ENCODE assay signal across 8 mouse cellular contexts in genomic region chr6:83867598-83868585, GRCm38 (mm10). TPM values are rescaled to one million over a fixed set of nuclear protein-coding genes. Genes with fewer than 3 reads are reported as not detected.
DNase-seq lines count a peak whose midpoint lies in the region; ATAC-seq and TF ChIP-seq lines count a peak whose summit lies in the region.

No protein-coding gene starts in this region.

- 4% methylated on average over 19 of the region's 19 CpGs for WGBS in forebrain, embryonic 11.5 days
- 2% methylated on average over 19 of the region's 19 CpGs for WGBS in heart, embryonic 15.5 days
- WGBS in liver, postnatal 0 days (ENCODE audit: insufficient replicate concordance): 1% methylated on average over 19 of the region's 19 CpGs
- 3% methylated on average over 19 of the region's 19 CpGs for WGBS in neural tube, embryonic 14.5 days

- H3K9ac ChIP-seq in forebrain, embryonic 11.5 days (ENCODE audit: low read length): peak overlapping the region; percentile 54
- peak overlapping the region; percentile 75 for H3K9ac ChIP-seq in heart, embryonic 15.5 days
- peak overlapping the region; percentile 52 for H3K9ac ChIP-seq in liver, postnatal 0 days (replicated peaks)
- H3K9ac ChIP-seq in neural tube, embryonic 14.5 days (replicated peaks; ENCODE audit: low read depth, low read length): peak overlapping the region; percentile 56

- ATAC-seq in forebrain, embryonic 11.5 days (replicated peaks; ENCODE audit: low FRiP score): peak; percentile 59
- ATAC-seq in heart, embryonic 15.5 days (replicated peaks; ENCODE audit: insufficient number of reproducible peaks, insufficient read depth, low FRiP score, low read depth): peak; percentile 78
- peak; percentile 46; the same call in 1 of the 2 replicates for ATAC-seq in liver, postnatal 0 days
- ATAC-seq in neural tube, embryonic 14.5 days (ENCODE audit: low read depth): peak; percentile 47

- TF ChIP-seq EP300 in liver, postnatal 0 days (IDR thresholded peaks at IDR 0.05; ENCODE audit: low read depth): no peak

- H3K4me3 ChIP-seq in brown adipose tissue, adult 24 weeks (ENCODE audit: insufficient read depth, low read depth, low read length): peak overlapping the region; percentile 67
- H3K4me3 ChIP-seq in forebrain, embryonic 11.5 days (ENCODE audit: low read depth, low read length): peak overlapping the region; percentile 57
- peak overlapping the region; percentile 86 for H3K4me3 ChIP-seq in heart, embryonic 15.5 days
- peak overlapping the region; percentile 60 for H3K4me3 ChIP-seq in liver, postnatal 0 days (ENCODE audit: low read depth, low read length)
- peak overlapping the region; percentile 64 for H3K4me3 ChIP-seq in neural tube, embryonic 14.5 days (ENCODE audit: low read depth, low read length)

- no peak for TF ChIP-seq CTCF in liver, postnatal 0 days (IDR thresholded peaks at IDR 0.05; ENCODE audit: low read depth)

- H3K27me3 ChIP-seq in forebrain, embryonic 11.5 days (ENCODE audit: control insufficient read depth, insufficient read depth, low read length): peaks cover 2% of the 10 kb centered on the region
- H3K27me3 ChIP-seq in heart, embryonic 15.5 days: no peaks in the 10 kb centered on the region
- no peaks in the 10 kb centered on the region for H3K27me3 ChIP-seq in liver, postnatal 0 days (ENCODE audit: insufficient read depth, low read length)
- no peaks in the 10 kb centered on the region for H3K27me3 ChIP-seq in neural tube, embryonic 14.5 days (ENCODE audit: control insufficient read depth, insufficient read depth, low read length)

- H3K9me3 ChIP-seq in forebrain, embryonic 11.5 days (ENCODE audit: control insufficient read depth, low read length): no peaks in the 10 kb centered on the region
- H3K9me3 ChIP-seq in heart, embryonic 15.5 days (replicated peaks): no peaks in the 10 kb centered on the region
- no peaks in the 10 kb centered on the region for H3K9me3 ChIP-seq in liver, postnatal 0 days (ENCODE audit: low read length)
- H3K9me3 ChIP-seq in neural tube, embryonic 14.5 days (ENCODE audit: control insufficient read depth, low read length): no peaks in the 10 kb centered on the region

- H3K36me3 ChIP-seq in forebrain, embryonic 11.5 days (ENCODE audit: control insufficient read depth, insufficient read depth, low read length): no peaks in the 10 kb centered on the region
- H3K36me3 ChIP-seq in heart, embryonic 15.5 days: no peaks in the 10 kb centered on the region
- H3K36me3 ChIP-seq in liver, postnatal 0 days (replicated peaks; ENCODE audit: insufficient read depth, low read length): no peaks in the 10 kb centered on the region
- no peaks in the 10 kb centered on the region for H3K36me3 ChIP-seq in neural tube, embryonic 14.5 days (ENCODE audit: control insufficient read depth, insufficient read depth, low read length)

- H3K27ac ChIP-seq in brown adipose tissue, adult 24 weeks (replicated peaks; ENCODE audit: low read depth, low read length): no peak overlapping the region
- no peak overlapping the region for H3K27ac ChIP-seq in forebrain, embryonic 11.5 days (ENCODE audit: low read depth, low read length)
- peak overlapping the region; percentile 94 for H3K27ac ChIP-seq in heart, embryonic 15.5 days
- H3K27ac ChIP-seq in liver, postnatal 0 days (ENCODE audit: low read depth): no peak overlapping the region
- H3K27ac ChIP-seq in neural tube, embryonic 14.5 days (ENCODE audit: low read depth, low read length): no peak overlapping the region

- H3K4me1 ChIP-seq in brown adipose tissue, adult 24 weeks (ENCODE audit: control insufficient read depth, insufficient read depth, insufficient read length, low read length): no peaks in the 10 kb centered on the region
- no peaks in the 10 kb centered on the region; the same call in 1 of the 2 replicates for H3K4me1 ChIP-seq in forebrain, embryonic 11.5 days (replicated peaks; ENCODE audit: control insufficient read depth, insufficient read depth, low read length)
- H3K4me1 ChIP-seq in heart, embryonic 15.5 days (replicated peaks): peaks cover 11% of the 10 kb centered on the region
- H3K4me1 ChIP-seq in liver, postnatal 0 days (ENCODE audit: insufficient read depth): 0 out of 2 replicates have a peak, but pooled peaks cover 5% of the 10 kb centered on the region
- H3K4me1 ChIP-seq in neural tube, embryonic 14.5 days (ENCODE audit: control insufficient read depth, insufficient read depth, low read length): 0 out of 2 replicates have a peak, but pooled peaks cover 3% of the 10 kb centered on the region

- peak overlapping the region; percentile 98 for H3K4me2 ChIP-seq in forebrain, embryonic 11.5 days (ENCODE audit: low read depth, low read length, severe bottlenecking)
- H3K4me2 ChIP-seq in heart, embryonic 15.5 days: peak overlapping the region; percentile 98
- peak overlapping the region; percentile 97 for H3K4me2 ChIP-seq in liver, postnatal 0 days (ENCODE audit: low read depth, low read length)
- H3K4me2 ChIP-seq in neural tube, embryonic 14.5 days (ENCODE audit: low read depth, low read length): peak overlapping the region; percentile 99

- peak; percentile 1 to 14 for DNase-seq in CD8-positive naive resting alpha-beta T cell, adult 2 months (ENCODE audit: low read depth in 2 of 2, low spot score in 2 of 2)
- DNase-seq in forebrain, embryonic 11.5 days (ENCODE audit: low spot score): peak; percentile 64
- peak; percentile 52 to 71 for DNase-seq in kidney, postnatal 25 days
- peak; percentile 52 for DNase-seq in liver, postnatal 0 days
- peak; percentile 74 for DNase-seq in testis, postnatal 10 days (ENCODE audit: low spot score)

RNA-seq across cellular contexts. Expression of gene Zfp638, which starts 1.0 kb away (rescaled TPM):
- polyA plus RNA-seq in brown adipose tissue, adult 24 weeks (2012; ENCODE audit: insufficient read depth, insufficient read length, missing spikeins): 28.2 and 48.0 TPM in 2 replicates
- 97.5 and 108 TPM in 2 replicates for polyA plus RNA-seq in forebrain, embryonic 11.5 days (2014; fragmentation: Nextera tagmentation; extraction: Ambion mirVana)
- 40.6 TPM in 2 replicates for polyA plus RNA-seq in heart, embryonic 15.5 days (2015; fragmentation: Nextera tagmentation; extraction: Ambion mirVana)
- 12.0 and 12.5 TPM in 2 replicates for polyA plus RNA-seq in liver, postnatal 0 days (2015; fragmentation: Nextera tagmentation; extraction: Ambion mirVana)
- 104 and 118 TPM in 2 replicates for polyA plus RNA-seq in neural tube, embryonic 14.5 days (2014; fragmentation: Nextera tagmentation; extraction: Ambion mirVana)

RNA-seq across cellular contexts. Expression of gene Paip2b, which starts 36.4 kb away (rescaled TPM):
- 15.6 and 17.2 TPM in 2 replicates for polyA plus RNA-seq in brown adipose tissue, adult 24 weeks (2012; ENCODE audit: insufficient read depth, insufficient read length, missing spikeins)
- 24.8 and 27.5 TPM in 2 replicates for polyA plus RNA-seq in forebrain, embryonic 11.5 days (2014; fragmentation: Nextera tagmentation; extraction: Ambion mirVana)
- 13.1 and 15.3 TPM in 2 replicates for polyA plus RNA-seq in heart, embryonic 15.5 days (2015; fragmentation: Nextera tagmentation; extraction: Ambion mirVana)
- 2.9 and 3.7 TPM in 2 replicates for polyA plus RNA-seq in liver, postnatal 0 days (2015; fragmentation: Nextera tagmentation; extraction: Ambion mirVana)
- polyA plus RNA-seq in neural tube, embryonic 14.5 days (2014; fragmentation: Nextera tagmentation; extraction: Ambion mirVana): 26.0 and 29.7 TPM in 2 replicates

Comparison
In these comparisons a context has a peak if more than half of its experiments do, and no peak if none do; other contexts are left out.
1. DNase-seq: peak in every context shown above with its lines; median percentile 74 in testis, postnatal 10 days; 64 in forebrain, embryonic 11.5 days; 62 in kidney, postnatal 25 days; 52 in liver, postnatal 0 days; 8 in CD8-positive naive resting alpha-beta T cell, adult 2 months.